1 mouse cellular context compared by ENCODE assay signal in genomic region chrX:123103291-123104260, GRCm38 (mm10).
A peak's percentile ranks its signal among the peaks of the same experiment; 100 is the strongest.
TF ChIP-seq lines count a peak whose summit lies in the region.

Gene Cldn34c1 (plus strand): TSS chrX:123103495.

TF ChIP-seq in MEL, 35 proteins besides CTCF, POLR2A, EP300 and RAD21 (continued from another document):
- TF ChIP-seq GATA1 (IDR thresholded peaks at IDR 0.05; ENCODE audit: low read depth, low read length) = 0 out of 2 replicates have a peak, but pooled peaks have one; percentile 11
- TF ChIP-seq ZNF384 (IDR thresholded peaks at IDR 0.05; ENCODE audit: low read depth, low read length) = 0 out of 2 replicates have a peak, but pooled peaks have one; percentile 43
- TF ChIP-seq ZMIZ1 (IDR thresholded peaks at IDR 0.05; ENCODE audit: low read depth, low read length) = 0 out of 2 replicates have a peak, but pooled peaks have one; percentile 18
- peak; percentile 47; the same call in 1 of the 2 replicates for TF ChIP-seq NELFE (IDR thresholded peaks at IDR 0.05; ENCODE audit: low read depth, low read length)
- TF ChIP-seq CHD1 (IDR thresholded peaks at IDR 0.05; ENCODE audit: low read depth, low read length) = no peak
- no peak for TF ChIP-seq JUND (IDR thresholded peaks at IDR 0.05; ENCODE audit: low read depth, low read length)
- TF ChIP-seq MYC (IDR thresholded peaks at IDR 0.05; ENCODE audit: low read depth, low read length) = no peak
- TF ChIP-seq NRF1 (IDR thresholded peaks at IDR 0.05; ENCODE audit: insufficient read depth, low read depth, low read length, poor library complexity, severe bottlenecking) = no peak
- TF ChIP-seq TAL1 (IDR thresholded peaks at IDR 0.05; ENCODE audit: low read length) = peak; percentile 86
- TF ChIP-seq SIN3A (IDR thresholded peaks at IDR 0.05; ENCODE audit: low read length) = peak; percentile 37
- no peak for TF ChIP-seq MAFK (IDR thresholded peaks at IDR 0.05; ENCODE audit: borderline replicate concordance, low read depth, low read length)
- peak; percentile 90 for TF ChIP-seq MAZ (IDR thresholded peaks at IDR 0.05; ENCODE audit: low read depth, low read length)
- TF ChIP-seq E2F4 (IDR thresholded peaks at IDR 0.05; ENCODE audit: borderline replicate concordance, low read depth, low read length) = no peak
